Mouse (Mus musculus): ENCODE data around the gene Ccnd1.
"Not testable (repeated sequence)": the region's sequence is repeated elsewhere in the genome, so short reads cannot be mapped to it uniquely, and the experiment has no call there.

The Ccnd1 gene

GRCm38 (mm10) chr7:144906708-144907397 lies 32.9 kb downstream of the Ccnd1 start:
- DNase-seq: peak in 1 of 2 experiments; percentile 58

GRCm38 (mm10) chr7:144905514-144905913 lies 34.2 kb downstream of the Ccnd1 start:
- DNase-seq: not testable (repeated sequence)

- no peak for DNase-seq
Measured at GRCm38 (mm10) chr7:144898506-144898905, 41.2 kb downstream of the Ccnd1 start.

- DNase-seq: no peak
Measured at GRCm38 (mm10) chr7:144896294-144897218, 43.2 kb downstream of the Ccnd1 start, which contains the start of gene Fgf15. TSS of gene Fgf15 (plus strand) at chr7:144896531.

GRCm38 (mm10) chr7:144895305-144896111 lies 44.2 kb downstream of the Ccnd1 start:
- peak; percentile 32 to 62 for DNase-seq

- no peak for DNase-seq
Measured at GRCm38 (mm10) chr7:144894706-144895105, 45.0 kb downstream of the Ccnd1 start.

- DNase-seq: no peak
Measured at GRCm38 (mm10) chr7:144894191-144894590, 45.5 kb downstream of the Ccnd1 start.

- no peak for DNase-seq
Measured at GRCm38 (mm10) chr7:144892322-144892721, 47.4 kb downstream of the Ccnd1 start.

GRCm38 (mm10) chr7:144891863-144892262 lies 47.9 kb downstream of the Ccnd1 start:
- DNase-seq: no peak

- DNase-seq: not testable (repeated sequence)
Measured at GRCm38 (mm10) chr7:144890661-144891060, 49.1 kb downstream of the Ccnd1 start.

GRCm38 (mm10) chr7:144888564-144889299 lies 51.0 kb downstream of the Ccnd1 start:
- DNase-seq: no peak

GRCm38 (mm10) chr7:144887672-144888071 lies 52.1 kb downstream of the Ccnd1 start:
- DNase-seq: no peak

GRCm38 (mm10) chr7:144883106-144883505 lies 56.6 kb downstream of the Ccnd1 start:
- DNase-seq: no peak
